13 mouse cellular contexts compared by ENCODE assay signal in genomic region chr2:35510920-35511319, GRCm38 (mm10). TPM values are rescaled to one million over a fixed set of nuclear protein-coding genes. Genes with fewer than 3 reads are reported as not detected.
DNase-seq lines count a peak whose midpoint lies in the region; ATAC-seq and TF ChIP-seq lines count a peak whose summit lies in the region.
"Had no signal": no experiment of that assay in that cellular context is flagged by ENCODE, and none has a peak within 500 bp of the region (broad histone marks: within the 10 kb centered on the region; RNA-seq: fewer than 3 reads in every experiment).

No protein-coding gene starts in this region.

- TF ChIP-seq EP300 in ES-Bruce4 (IDR thresholded peaks at IDR 0.05; ENCODE audit: insufficient read depth, low read depth, low read length) = no peak

- intact Hi-C loops in left cerebral cortex, postnatal 4 days (cut with DNase I) = no loop called here

- no peaks in the 10 kb centered on the region for H3K36me3 ChIP-seq in heart, embryonic 10.5 days
- H3K36me3 ChIP-seq in ES-Bruce4 (ENCODE audit: control insufficient read depth, insufficient read depth, low read length, poor library complexity, severe bottlenecking) = no peaks in the 10 kb centered on the region
- no peaks in the 10 kb centered on the region for H3K36me3 ChIP-seq in heart, embryonic 16.5 days (ENCODE audit: control insufficient read depth, insufficient read depth)
- no peaks in the 10 kb centered on the region for H3K36me3 ChIP-seq in forebrain, postnatal 0 days (ENCODE audit: insufficient read depth)

- no peak overlapping the region for H3K9ac ChIP-seq in ES-Bruce4 (ENCODE audit: low read depth, poor library complexity, severe bottlenecking)
- no peak overlapping the region for H3K9ac ChIP-seq in heart, embryonic 16.5 days (ENCODE audit: low read length)
- H3K9ac ChIP-seq in forebrain, postnatal 0 days = no peak overlapping the region

- H3K4me1 ChIP-seq in heart, embryonic 10.5 days = peaks cover 64% of the 10 kb centered on the region
- peaks cover 6% of the 10 kb centered on the region for H3K4me1 ChIP-seq in ES-Bruce4 (ENCODE audit: control insufficient read depth, insufficient read depth, low read length)
- peaks cover 60% of the 10 kb centered on the region for H3K4me1 ChIP-seq in heart, embryonic 16.5 days (ENCODE audit: control insufficient read depth, insufficient read depth, low read length)
- H3K4me1 ChIP-seq in forebrain, postnatal 0 days (ENCODE audit: insufficient read depth) = peaks cover 5% of the 10 kb centered on the region; the same call in 1 of the 2 replicates

- H3K9me3 ChIP-seq in heart, embryonic 10.5 days = no peaks in the 10 kb centered on the region
- H3K9me3 ChIP-seq in ES-Bruce4 (replicated peaks; ENCODE audit: control insufficient read depth, insufficient read depth, low read length, poor library complexity, severe bottlenecking) = no peaks in the 10 kb centered on the region
- H3K9me3 ChIP-seq in heart, embryonic 16.5 days (replicated peaks; ENCODE audit: control insufficient read depth, low read length) = no peaks in the 10 kb centered on the region
- no peaks in the 10 kb centered on the region for H3K9me3 ChIP-seq in forebrain, postnatal 0 days (ENCODE audit: low read length)

- no peak for TF ChIP-seq CTCF in ES-Bruce4 (IDR thresholded peaks at IDR 0.05; ENCODE audit: low read depth, low read length)
- TF ChIP-seq CTCF in forebrain, postnatal 0 days (IDR thresholded peaks at IDR 0.05; ENCODE audit: low read depth) = no peak

- no peak for TF ChIP-seq POLR2A in ES-Bruce4 (IDR thresholded peaks at IDR 0.05; ENCODE audit: insufficient read depth, low read length)

- no peak overlapping the region for H3K4me3 ChIP-seq in heart, embryonic 10.5 days
- no peak overlapping the region for H3K4me3 ChIP-seq in ES-Bruce4 (ENCODE audit: low read depth, low read length)
- no peak overlapping the region for H3K4me3 ChIP-seq in heart, embryonic 16.5 days (ENCODE audit: low read length)
- H3K4me3 ChIP-seq in forebrain, postnatal 0 days (ENCODE audit: low read depth, low read length) = no peak overlapping the region
- H3K4me3 ChIP-seq: layer of hippocampus, adult 2 months; myocyte had no signal

- no peak for ATAC-seq in heart, embryonic 16.5 days (replicated peaks; ENCODE audit: extremely low read depth, insufficient read depth, low FRiP score)
- ATAC-seq in forebrain, postnatal 0 days = no peak
- ATAC-seq: inflammation-experienced regulatory T-cells, adult 6 months had no signal

- H3K27ac ChIP-seq in heart, embryonic 10.5 days = peak overlapping the region; percentile 65; the same call in 1 of the 2 replicates
- H3K27ac ChIP-seq in ES-Bruce4 (ENCODE audit: insufficient read depth, low read length) = peak overlapping the region; percentile 79
- peak overlapping the region; percentile 58 for H3K27ac ChIP-seq in heart, embryonic 16.5 days (ENCODE audit: low read length)
- no peak overlapping the region for H3K27ac ChIP-seq in forebrain, postnatal 0 days (ENCODE audit: low read depth, low read length)
- H3K27ac ChIP-seq: layer of hippocampus, adult 2 months had no signal

- H3K4me2 ChIP-seq in heart, embryonic 16.5 days (ENCODE audit: low read depth, low read length) = no peak overlapping the region
- no peak overlapping the region for H3K4me2 ChIP-seq in forebrain, postnatal 0 days (ENCODE audit: low read depth)

- no peak for DNase-seq in heart, embryonic 10.5 days (ENCODE audit: low spot score)
- no peak for DNase-seq in heart, adult 8-10 months (ENCODE audit: low spot score)
- DNase-seq in NIH3T3 (ENCODE audit: low read depth) = peak; percentile 56
- no peak for DNase-seq in thymus, adult 18-20 months
- DNase-seq in forebrain, postnatal 0 days = no peak
- DNase-seq in left cerebral cortex, postnatal 4 days = no peak
- DNase-seq: cerebellum, adult 11-12 months; embryo, embryonic 11 days had no signal

- no peaks in the 10 kb centered on the region for H3K27me3 ChIP-seq in heart, embryonic 10.5 days (ENCODE audit: insufficient read depth, poor library complexity, severe bottlenecking)
- no peaks in the 10 kb centered on the region for H3K27me3 ChIP-seq in ES-Bruce4 (ENCODE audit: control insufficient read depth, insufficient read depth, low read length, poor library complexity, severe bottlenecking)
- no peaks in the 10 kb centered on the region for H3K27me3 ChIP-seq in heart, embryonic 16.5 days (ENCODE audit: control insufficient read depth, insufficient read depth, low read length)
- no peaks in the 10 kb centered on the region for H3K27me3 ChIP-seq in forebrain, postnatal 0 days (ENCODE audit: insufficient read depth, low read length)

- WGBS in heart, embryonic 10.5 days = 41% methylated on average over 1 of the region's 1 CpGs
- WGBS in heart, embryonic 16.5 days = 21% methylated on average over 1 of the region's 1 CpGs
- 63% methylated on average over 1 of the region's 1 CpGs for WGBS in forebrain, postnatal 0 days

RNA-seq across cellular contexts. Expression of gene Dab2ip, which starts 47.1 kb away (rescaled TPM):
- polyA plus RNA-seq in heart, embryonic 10.5 days (2016; fragmentation: Nextera tagmentation; extraction: Ambion mirVana) = 47.6 and 49.0 TPM in 2 replicates
- total RNA-seq in heart, adult 8-10 months (2022) = 10 to 100 TPM; 41.4 to 47.5 (median 46.5) TPM
- 29.4 and 37.3 TPM in 2 replicates for polyA plus RNA-seq in ES-Bruce4 (2011; ENCODE audit: insufficient read depth, insufficient read length, low read depth, missing spikeins)
- polyA plus RNA-seq in heart, embryonic 16.5 days (2015; fragmentation: Nextera tagmentation; extraction: Ambion mirVana) = 27.1 and 32.9 TPM in 2 replicates
- 112 and 119 TPM in 2 replicates for total RNA-seq in forebrain, postnatal 0 days (2014; rRNA removed)
- polyA plus RNA-seq in forebrain, postnatal 0 days (2015; fragmentation: Nextera tagmentation; extraction: Ambion mirVana) = 54.9 and 65.4 TPM in 2 replicates
- 100 to 1,000 TPM; 125 to 135 TPM for total RNA-seq in left cerebral cortex, postnatal 4 days (2021)

RNA-seq across cellular contexts. Expression of gene Ggta1, which starts 47.9 kb away (rescaled TPM):
- 30.4 and 51.3 TPM in 2 replicates for polyA plus RNA-seq in heart, embryonic 10.5 days (2016; fragmentation: Nextera tagmentation; extraction: Ambion mirVana)
- total RNA-seq in heart, adult 8-10 months (2022) = 10 to 100 TPM in 3 of 4 experiments, 1 to 10 TPM in 1; 9.9 to 18.2 (median 14.5) TPM
- polyA plus RNA-seq in ES-Bruce4 (2011; ENCODE audit: insufficient read depth, insufficient read length, low read depth, missing spikeins) = 45.2 and 52.5 TPM in 2 replicates
- polyA plus RNA-seq in heart, embryonic 16.5 days (2015; fragmentation: Nextera tagmentation; extraction: Ambion mirVana) = 28.6 and 30.9 TPM in 2 replicates
- total RNA-seq in forebrain, postnatal 0 days (2014; rRNA removed) = 6.8 and 7.9 TPM in 2 replicates
- polyA plus RNA-seq in forebrain, postnatal 0 days (2015; fragmentation: Nextera tagmentation; extraction: Ambion mirVana) = 3.0 and 4.3 TPM in 2 replicates
- 1 to 10 TPM; 3.9 to 6.1 TPM for total RNA-seq in left cerebral cortex, postnatal 4 days (2021)
